Mouse (Mus musculus): ENCODE results near the gene Sestd1.

Sestd1 gene

GRCm38 (mm10) chr2:77272953-77273352, 7.4 kb downstream of the Sestd1 start:
- in situ Hi-C loops (cut with MboI, MseI): no loop called here

DNA sequence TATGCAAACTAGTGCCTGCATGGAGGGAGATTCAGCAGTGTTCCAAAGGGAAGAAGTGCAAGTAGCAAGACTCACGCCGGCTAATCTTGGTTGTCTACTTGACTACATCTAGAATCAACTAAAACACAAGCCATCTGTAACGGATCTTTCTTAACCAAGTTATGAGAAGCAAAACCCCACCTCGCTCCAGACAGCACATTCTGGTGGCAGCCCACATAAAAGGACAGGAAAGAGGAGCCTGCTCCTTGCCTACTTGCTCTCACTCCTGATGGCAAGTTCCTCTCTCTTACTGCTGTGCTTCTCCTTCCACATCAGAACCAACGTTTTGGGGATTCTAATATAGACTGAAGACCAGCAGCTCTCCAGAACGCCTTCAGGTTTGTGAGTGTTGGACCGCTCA, 9.6 kb downstream of the Sestd1 start:
- in situ Hi-C loops (cut with MboI, MseI): no loop called here

DNA sequence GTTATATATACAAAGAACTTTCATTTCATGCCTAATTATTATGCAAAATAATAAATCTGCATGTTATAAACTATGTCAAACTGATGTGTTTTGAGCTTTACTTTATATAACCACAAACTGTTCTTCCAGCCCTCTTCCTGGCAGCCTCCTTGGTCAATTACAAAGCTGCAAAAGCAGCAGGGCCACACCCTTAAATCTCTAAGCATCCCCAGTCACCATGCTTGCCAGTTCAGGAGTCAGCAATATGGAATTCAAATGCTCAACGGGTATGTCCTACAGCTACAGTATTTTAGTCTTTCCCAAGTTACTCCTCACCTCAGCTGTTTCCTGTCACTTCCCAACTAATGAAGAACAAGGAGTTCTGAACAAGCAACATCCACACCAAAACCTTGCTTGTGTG, 10.3 kb downstream of the Sestd1 start:
- in situ Hi-C loops (cut with MboI, MseI): no loop called here

GRCm38 (mm10) chr2:77268612-77269239, 11.7 kb downstream of the Sestd1 start:
- in situ Hi-C loops (cut with MboI, MseI): loop anchor here (5.0 kb wide), 1 partner anchor 596 kb away; the partner anchor contains the start of gene Fkbp7

DNA sequence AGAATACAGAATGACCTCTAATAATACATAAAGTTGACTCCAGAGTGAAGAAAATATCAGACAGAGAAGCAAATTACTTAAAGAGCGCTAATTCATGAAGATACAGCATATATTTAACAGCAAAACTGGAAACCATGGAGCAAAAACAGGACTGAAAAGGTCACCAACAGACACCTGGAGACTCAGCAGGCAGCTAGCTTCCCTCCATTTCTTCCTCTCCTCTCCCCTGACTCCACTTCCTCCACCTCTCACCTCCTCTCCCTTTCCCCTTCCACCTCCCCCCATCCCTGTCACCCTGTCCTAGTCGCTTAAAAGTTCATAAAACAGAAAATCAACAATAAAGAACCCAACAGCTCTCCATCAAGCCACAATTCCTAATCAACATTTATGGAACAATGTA, 13.5 kb downstream of the Sestd1 start:
- in situ Hi-C loops (cut with MboI, MseI): loop anchor here (5.0 kb wide), 1 partner anchor 595 kb away; the partner anchor contains the start of gene Fkbp7

DNA sequence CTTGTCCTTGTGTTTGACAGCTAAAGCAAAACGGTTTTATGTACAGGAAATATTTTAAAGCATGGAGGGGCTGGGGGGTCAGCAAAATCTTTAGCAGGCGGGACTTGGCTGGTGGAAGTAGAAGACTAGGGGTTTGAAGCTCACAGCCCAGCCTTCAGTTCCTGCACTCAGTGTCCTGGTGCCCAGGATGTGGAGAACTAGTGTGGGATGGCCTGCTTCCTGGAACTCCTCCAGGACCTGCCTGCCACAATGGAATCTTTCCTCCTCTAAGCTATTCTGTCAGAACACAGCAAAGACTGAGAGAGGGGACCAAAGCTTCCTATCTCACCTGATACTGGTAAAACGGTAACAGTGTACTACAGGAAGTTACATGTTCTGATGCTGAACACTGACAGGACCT, 14.4 kb downstream of the Sestd1 start:
- in situ Hi-C loops (cut with MboI, MseI): loop anchor here (5.0 kb wide), 1 partner anchor 594 kb away; the partner anchor contains the start of gene Fkbp7

GRCm38 (mm10) chr2:77265301-77265700, 15.1 kb downstream of the Sestd1 start:
- in situ Hi-C loops (cut with MboI, MseI): loop anchor here (5.0 kb wide), 1 partner anchor 593 kb away; the partner anchor contains the start of gene Fkbp7

GRCm38 (mm10) chr2:77264550-77264949, 15.8 kb downstream of the Sestd1 start:
- in situ Hi-C loops (cut with MboI, MseI): no loop called here

DNA sequence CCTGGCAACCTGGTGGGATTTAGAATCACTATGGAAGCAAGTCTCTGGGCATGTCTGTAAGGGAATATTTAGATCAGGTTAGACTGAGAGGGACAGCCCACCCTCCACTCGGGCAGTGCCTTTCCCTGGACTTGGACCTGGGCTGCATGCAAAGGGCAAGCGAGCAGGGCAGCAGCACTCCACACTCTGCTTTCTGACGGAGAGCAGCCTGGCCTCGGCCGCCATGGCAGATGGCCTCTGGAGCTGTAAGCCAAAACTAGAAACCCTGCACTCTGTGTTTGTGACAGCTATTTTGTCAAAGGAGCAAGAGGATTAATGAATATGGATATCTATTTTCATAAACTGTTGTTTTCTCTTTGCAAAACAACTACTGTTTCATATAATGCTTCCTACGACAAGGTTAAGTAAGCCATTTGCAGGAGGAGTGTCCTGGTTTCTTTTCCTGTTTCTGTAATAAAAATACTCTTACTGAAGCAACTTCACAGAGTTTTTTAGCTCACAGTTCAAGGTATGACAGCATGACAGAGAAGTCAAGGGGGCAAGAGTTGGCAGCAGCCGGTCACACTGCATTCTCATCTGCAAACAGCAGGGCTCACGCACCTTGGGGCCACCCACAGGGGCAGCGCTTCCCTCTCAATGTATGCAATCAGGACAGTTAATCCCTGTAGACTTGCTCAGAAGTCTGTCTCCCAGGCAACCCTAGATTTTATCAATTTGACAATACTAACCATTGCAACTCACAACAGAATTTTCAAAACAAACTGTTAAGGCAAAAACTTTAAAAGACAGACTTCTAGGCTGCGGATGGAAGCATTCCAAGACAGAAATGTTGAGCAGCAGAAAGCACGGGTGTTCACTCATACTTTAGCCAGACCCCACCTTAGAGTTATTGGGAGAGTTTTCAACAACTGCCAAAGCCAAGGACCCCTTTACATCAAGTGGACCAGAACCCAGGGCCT, 16.6 kb downstream of the Sestd1 start:
- in situ Hi-C loops (cut with MboI, MseI): no loop called here

- in situ Hi-C loops (cut with MboI, MseI): no loop called here
Observed at GRCm38 (mm10) chr2:77260134-77260533, 20.3 kb downstream of the Sestd1 start.

DNA sequence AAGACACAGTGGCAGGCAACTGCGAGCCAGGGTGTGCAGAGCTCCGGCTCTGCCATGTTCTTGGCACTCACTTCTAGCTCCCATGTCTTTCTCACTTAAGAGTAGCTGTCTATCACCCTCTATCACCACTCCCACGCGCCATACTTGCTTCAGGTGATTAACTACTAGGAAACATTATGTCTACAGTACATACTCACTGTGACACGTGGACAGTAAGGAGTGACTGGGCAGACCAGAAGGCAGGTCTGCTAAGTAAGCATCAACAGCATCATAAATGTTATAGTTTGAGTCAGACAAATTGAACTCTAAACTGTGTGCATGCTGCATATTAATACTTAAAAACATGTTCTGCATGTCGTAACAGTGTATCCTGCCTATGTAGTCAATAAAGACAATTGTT, 27.2 kb downstream of the Sestd1 start:
- in situ Hi-C loops (cut with MboI, MseI): loop anchor here (5.0 kb wide), 1 partner anchor 51 kb away; no protein-coding TSS in a partner anchor

DNA sequence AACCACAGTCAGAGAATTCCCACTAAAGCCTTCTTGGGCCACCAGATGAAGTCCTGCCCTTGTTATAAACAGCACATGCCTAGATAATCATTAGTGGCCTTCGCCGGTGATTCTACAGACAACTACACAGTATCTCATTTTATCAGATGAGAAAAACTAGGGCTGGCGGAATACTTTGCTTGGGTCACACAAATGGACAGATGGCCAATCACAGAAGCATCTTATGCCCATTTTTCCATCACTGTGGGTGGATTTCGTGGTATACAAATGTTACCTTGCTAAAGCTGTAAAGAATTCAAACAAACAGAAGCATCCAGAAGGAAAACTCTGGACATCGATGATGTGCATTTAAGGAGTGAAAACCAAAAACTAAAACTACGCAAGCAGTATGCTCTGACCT, 28.7 kb downstream of the Sestd1 start:
- in situ Hi-C loops (cut with MboI, MseI): loop anchor here (5.0 kb wide), 1 partner anchor 49 kb away; no protein-coding TSS in a partner anchor

DNA sequence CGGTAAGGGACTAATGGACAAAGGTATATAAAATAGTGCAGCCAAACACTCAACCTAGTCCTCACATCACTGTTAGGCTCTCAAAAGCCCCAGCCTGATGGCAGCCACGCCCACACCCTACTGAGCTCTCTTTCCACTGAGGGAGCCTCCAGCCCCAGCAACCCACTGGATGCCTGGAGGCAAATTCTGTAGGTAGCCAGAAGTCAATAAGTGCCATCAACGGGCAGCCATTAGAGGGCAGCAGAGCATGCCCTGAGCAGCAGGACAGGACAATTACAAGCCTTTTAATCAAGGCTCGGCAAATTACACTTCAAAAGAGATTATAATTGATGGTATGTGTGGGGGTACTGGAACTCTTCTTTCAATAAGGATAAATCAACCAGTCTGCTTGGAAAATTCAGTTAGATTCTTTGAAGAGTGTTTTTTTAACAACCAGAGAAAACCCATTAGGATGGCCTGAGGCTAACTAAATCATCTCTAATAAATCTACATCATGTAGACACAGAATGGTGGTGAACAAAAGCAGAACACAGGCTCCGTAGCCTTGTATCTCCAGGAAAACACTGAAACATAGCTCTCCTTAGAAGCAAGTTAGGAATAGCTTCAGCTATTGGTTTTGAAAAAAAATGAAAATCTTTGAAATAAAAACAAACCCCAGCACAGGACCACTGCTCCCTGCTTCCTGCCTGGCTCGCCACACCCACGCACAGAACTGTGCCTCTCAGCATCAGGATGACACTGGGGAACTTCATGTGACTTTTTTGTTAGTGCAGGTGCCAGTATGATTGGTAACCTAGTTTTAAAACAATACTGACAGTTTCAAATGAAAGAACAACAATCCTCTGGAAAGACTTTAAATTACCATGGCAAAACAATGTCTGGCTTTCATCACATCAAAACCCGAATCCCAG, 30.4 kb downstream of the Sestd1 start:
- in situ Hi-C loops (cut with MboI, MseI): loop anchor here (5.0 kb wide), 1 partner anchor 48 kb away; no protein-coding TSS in a partner anchor

DNA sequence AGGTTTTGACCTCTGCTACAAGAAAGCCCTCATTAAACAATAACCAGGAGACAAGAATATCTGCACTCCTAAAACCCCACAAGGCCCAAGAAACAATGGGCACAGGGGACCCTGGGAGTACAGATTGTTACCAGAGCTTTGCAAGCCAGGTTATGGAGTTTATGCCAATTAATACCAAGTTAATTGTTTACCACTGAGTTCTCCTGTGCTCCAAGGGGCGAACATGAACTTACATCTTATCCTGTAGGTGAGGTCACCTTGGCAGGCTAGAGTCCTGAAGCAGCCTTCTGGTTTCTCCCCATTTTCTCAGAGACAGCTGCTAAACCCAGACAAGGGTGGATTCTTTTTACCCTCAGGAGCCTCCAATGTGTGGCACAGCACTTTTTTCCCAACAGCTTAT, 32.0 kb downstream of the Sestd1 start:
- in situ Hi-C loops (cut with MboI, MseI): no loop called here

DNA sequence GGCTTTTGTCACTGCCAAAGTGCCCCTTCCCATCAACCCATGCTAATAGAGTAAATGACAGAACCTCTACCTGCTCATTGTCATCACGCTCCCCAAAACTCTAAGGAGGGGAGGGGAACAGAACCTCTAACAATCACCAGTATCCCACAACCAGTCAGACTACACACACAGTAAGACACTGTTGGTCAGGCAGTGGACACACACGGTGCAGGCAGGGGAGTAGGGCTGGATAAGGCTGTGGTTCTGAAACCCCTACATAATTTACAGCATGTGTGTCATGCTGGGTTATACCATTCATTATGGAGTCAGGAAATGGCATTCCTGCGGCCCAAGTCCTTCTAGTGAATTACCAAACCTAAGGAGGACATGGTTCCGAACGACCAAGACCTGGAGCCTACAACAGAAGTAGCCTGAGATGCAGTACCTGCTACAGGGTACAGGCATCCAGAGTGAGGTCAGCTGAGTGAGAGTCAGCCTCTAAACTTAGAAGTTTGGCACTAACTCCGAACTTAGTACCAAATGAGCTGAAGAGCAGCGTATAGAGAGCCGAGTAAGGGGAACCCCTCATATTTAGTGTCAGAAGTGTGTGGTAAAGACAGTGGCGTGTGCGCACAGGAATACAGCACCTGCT, 33.1 kb downstream of the Sestd1 start:
- in situ Hi-C loops (cut with MboI, MseI): no loop called here

DNA sequence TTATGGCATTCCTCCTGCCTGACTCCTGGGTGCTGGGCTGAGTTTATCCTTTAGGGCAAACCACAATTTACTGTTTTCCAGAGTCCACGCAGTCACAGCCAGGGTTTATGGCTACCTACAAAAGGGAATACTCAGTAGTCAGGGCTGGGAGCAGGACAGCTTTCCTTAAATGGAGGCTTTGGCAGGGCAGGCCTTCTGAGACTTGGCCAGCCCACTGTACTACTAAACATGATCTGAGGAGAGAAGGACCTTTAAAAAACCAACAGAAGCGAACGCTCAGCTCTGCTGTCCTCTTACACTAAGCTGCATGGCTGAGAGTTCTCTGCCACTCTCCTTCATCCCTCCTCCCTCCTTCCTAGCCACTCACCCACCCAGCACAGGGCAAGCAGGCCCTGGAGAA, 34.6 kb downstream of the Sestd1 start:
- in situ Hi-C loops (cut with MboI, MseI): no loop called here

DNA sequence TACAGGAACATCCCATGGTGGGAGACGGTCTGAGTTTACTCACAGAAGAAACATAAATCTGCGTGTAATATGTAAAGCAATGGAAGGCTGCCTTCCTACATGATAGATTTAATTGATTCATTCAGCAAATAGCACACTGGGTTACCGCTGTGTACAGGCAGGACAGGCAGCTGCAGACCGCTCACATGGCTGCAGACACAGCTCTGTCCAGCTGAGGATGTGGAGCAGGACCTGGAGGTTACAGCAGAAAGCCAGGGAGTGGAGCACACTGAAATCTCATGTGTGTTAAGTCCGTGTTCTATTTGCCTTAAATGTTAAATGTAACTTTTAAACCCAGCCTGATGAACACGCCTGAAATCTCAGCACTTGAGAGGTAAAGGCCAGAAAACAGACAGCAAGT, 38.1 kb downstream of the Sestd1 start:
- in situ Hi-C loops (cut with MboI, MseI): loop anchor here (5.0 kb wide), 1 partner anchor 65 kb away; no protein-coding TSS in a partner anchor

DNA sequence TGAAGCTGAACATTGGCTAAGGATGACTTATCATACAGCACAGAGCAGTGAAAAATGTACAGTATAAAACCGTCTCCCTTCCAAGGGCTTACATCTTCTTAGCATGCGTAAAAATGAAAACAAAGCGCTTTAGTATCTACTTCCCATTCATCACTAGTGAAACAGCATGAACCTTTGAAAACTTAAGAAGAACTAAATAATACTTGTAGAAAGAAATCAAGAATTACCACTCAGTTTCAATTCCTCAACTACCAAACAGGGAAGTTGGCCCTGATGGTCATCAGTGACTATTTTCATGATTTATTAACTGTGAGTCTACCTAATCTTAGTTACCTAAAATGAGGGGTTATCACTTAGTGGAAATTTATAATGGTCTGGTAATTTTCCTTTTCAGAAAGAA, 41.8 kb downstream of the Sestd1 start:
- in situ Hi-C loops (cut with MboI, MseI): no loop called here

DNA sequence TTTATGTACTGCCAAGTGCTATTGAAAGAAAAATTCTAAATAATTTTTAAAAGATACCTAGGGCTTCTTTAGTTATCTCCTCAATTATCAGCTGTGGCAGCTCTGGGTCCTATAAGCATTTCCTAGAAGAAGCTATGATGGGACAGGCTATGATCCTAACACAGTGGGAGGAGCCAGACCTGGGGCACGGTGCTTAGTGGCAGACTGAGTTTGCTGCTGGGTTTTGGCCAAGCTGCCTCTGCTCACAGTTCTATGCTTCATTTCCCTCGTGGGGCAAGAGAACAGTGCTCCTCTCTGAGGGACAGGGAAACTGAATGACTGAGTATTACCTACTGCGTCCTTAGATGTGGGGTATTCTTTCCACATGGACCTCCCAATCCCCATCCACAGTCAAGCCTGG, 42.3 kb downstream of the Sestd1 start:
- in situ Hi-C loops (cut with MboI, MseI): no loop called here

- in situ Hi-C loops (cut with MboI, MseI): no loop called here
Observed at GRCm38 (mm10) chr2:77236860-77237259, 43.5 kb downstream of the Sestd1 start.

GRCm38 (mm10) chr2:77235896-77236295, 44.5 kb downstream of the Sestd1 start:
- in situ Hi-C loops (cut with MboI, MseI): no loop called here

Data from T-helper 1 cell (primary cell).